Mouse (Mus musculus) midbrain, embryonic 16.5 days (tissue): ENCODE measurements around the gene Gm17026. TPM values are rescaled to one million over a fixed set of nuclear protein-coding genes. Genes with fewer than 3 reads are reported as not detected.
"Not testable (repeated sequence)": the region's sequence is repeated elsewhere in the genome, so short reads cannot be mapped to it uniquely, and the experiment has no call there.

ENCODE experiments used
- ATAC-seq: fragments of 200-750 bp; cut with Nextera tagmentation; 2 replicates; pipeline ENCODE4 v1.8.0; 2017; ENCODE audit warnings: moderate TSS enrichment
- H3K27ac ChIP-seq: fragments of 300-500 bp; sonication (generic); 2 replicates; pipeline ENCODE4 v1.5.1; 2014; ENCODE audit warnings: mild to moderate bottlenecking, low read length, mixed read lengths
- H3K27me3 ChIP-seq: fragments of 300-500 bp; sonication (generic); 2 replicates; pipeline ENCODE4 v1.6.1; 2014; ENCODE audit warnings: low read depth, low read length, mixed read lengths; ENCODE audit not compliant: control insufficient read depth, insufficient read depth
- H3K36me3 ChIP-seq: fragments of 300-500 bp; sonication (generic); 2 replicates; pipeline ENCODE4 v1.6.1; 2014; ENCODE audit warnings: mild to moderate bottlenecking, low read length, moderate library complexity, mixed read lengths; ENCODE audit not compliant: control insufficient read depth, insufficient read depth
- H3K4me1 ChIP-seq: fragments of 300-500 bp; sonication (generic); 2 replicates; pipeline ENCODE4 v1.6.1; 2014; ENCODE audit warnings: mild to moderate bottlenecking, low read length, mixed read lengths; ENCODE audit not compliant: control insufficient read depth, insufficient read depth
- H3K4me2 ChIP-seq: fragments of 300-500 bp; sonication (generic); 2 replicates; pipeline ENCODE4 v1.6.1; 2014; ENCODE audit warnings: mild to moderate bottlenecking, low read length, mixed read lengths
- H3K4me3 ChIP-seq: fragments of 300-500 bp; sonication (generic); 2 replicates; pipeline ENCODE4 v1.5.1; 2014; ENCODE audit warnings: low read depth, mild to moderate bottlenecking, low read length, moderate library complexity, mixed read lengths
- H3K9ac ChIP-seq: fragments of 300-500 bp; sonication (generic); 2 replicates; pipeline ENCODE4 v1.6.1; 2014; ENCODE audit warnings: low read depth, low read length, mixed read lengths
- H3K9me3 ChIP-seq: fragments of 300-500 bp; sonication (generic); replicated peaks from 2 replicates; pipeline ENCODE4 v1.6.1; 2014; ENCODE audit warnings: mild to moderate bottlenecking, low read length, mixed read lengths; ENCODE audit not compliant: control insufficient read depth, poor library complexity, severe bottlenecking
- WGBS: fragments of 180-500 bp; shearing (Covaris S2); extraction: QIAGEN DNeasy Blood & Tissue Kit; methylation state at CpG from one replicate; pipeline ENCODE4 v1.1.7; 2014; 5-methylcytosine and 5-hydroxymethylcytosine counted together
- microRNA-seq: library from miRNA; unstranded; fragments of <30 nt; microRNA quantifications from one replicate; pipeline ENCODE4, GENCODE M21; 2017
- polyA plus RNA-seq: library from polyadenylated mRNA; unstranded; fragments of >200 nt; fragmentation: Nextera tagmentation; extraction: Ambion mirVana; gene quantifications from 2 replicates; pipeline ENCODE4 v1.2.1, GENCODE M21; 2015

Gm17026 gene
- not detected in 2 replicates for polyA plus RNA-seq

DNA sequence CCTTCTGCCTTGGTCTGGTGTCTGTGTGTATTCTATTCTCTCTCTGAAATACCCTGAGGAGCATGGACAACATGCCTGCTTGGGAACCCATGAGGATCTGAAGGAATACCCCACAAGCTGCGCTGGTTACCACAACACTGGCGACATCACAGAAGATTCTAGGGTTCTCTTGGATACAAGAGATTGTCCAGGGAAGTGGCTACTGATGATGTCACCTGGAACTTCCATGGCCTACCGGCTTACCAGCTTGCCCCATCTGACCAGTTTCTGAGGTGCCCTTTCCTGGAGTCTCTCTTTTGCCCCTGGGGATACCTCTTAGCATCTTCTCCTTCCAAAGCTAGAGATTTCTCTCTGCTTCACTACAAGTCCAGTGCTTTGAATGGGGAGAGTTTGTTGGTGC lies at the start of gene Gm17026:
Gm17026 (minus strand) TSS at position 101 of the 400 bp plus-strand sequence.
- H3K4me2 ChIP-seq, ATAC-seq: not testable (repeated sequence)
- no CpG with 5 or more reads among the region's 3 CpGs for WGBS

DNA sequence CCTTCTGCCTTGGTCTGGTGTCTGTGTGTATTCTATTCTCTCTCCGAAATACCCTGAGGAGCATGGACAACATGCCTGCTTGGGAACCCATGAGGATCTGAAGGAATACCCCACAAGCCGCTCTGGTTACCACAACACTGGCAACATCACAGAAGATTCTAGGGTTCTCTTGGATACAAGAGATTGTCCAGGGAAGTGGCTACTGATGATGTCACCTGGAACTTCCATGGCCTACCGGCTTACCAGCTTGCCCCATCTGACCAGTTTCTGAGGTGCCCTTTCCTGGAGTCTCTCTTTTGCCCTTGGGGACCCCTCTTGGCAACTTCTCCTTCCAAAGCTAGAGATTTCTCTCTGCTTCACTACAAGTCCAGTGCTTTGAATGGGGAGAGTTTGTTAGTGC lies 37.4 kb upstream of the Gm17026 start, which contains the start of gene Gm9611:
Gm9611 (minus strand) TSS at position 101 of the 400 bp plus-strand sequence.
- H3K4me1 ChIP-seq, ATAC-seq, H3K27me3 ChIP-seq, H3K36me3 ChIP-seq, H3K4me3 ChIP-seq, H3K9ac ChIP-seq, H3K9me3 ChIP-seq, H3K4me2 ChIP-seq, H3K27ac ChIP-seq: not testable (repeated sequence)
- no CpG with 5 or more reads among the region's 3 CpGs for WGBS

More for the DNA sequence above, at the start of gene Gm17026:
- H3K27me3 ChIP-seq, H3K4me3 ChIP-seq, H3K27ac ChIP-seq, H3K4me1 ChIP-seq, H3K36me3 ChIP-seq, H3K9ac ChIP-seq, H3K9me3 ChIP-seq: not testable (repeated sequence)

GRCm38 (mm10) chr14:42216766-42217537 lies 42.9 kb downstream of the Gm17026 start:
- not testable (repeated sequence) for H3K36me3 ChIP-seq, ATAC-seq, H3K4me1 ChIP-seq, H3K27ac ChIP-seq, H3K4me2 ChIP-seq, H3K27me3 ChIP-seq, H3K9me3 ChIP-seq, H3K4me3 ChIP-seq, H3K9ac ChIP-seq
- WGBS: 66% methylated on average over 8 of the region's 10 CpGs

Small RNA genes within 50 kb of the gene (microRNA-seq; reads per million reads assigned to microRNA genes)
- gene Gm25208: not detected
- gene Gm25892: not detected

Other genes starting within 250 kb of the Gm17026 start
- gene Gm7951, start 142.7 kb downstream of the Gm17026 start, polyA plus RNA-seq: not detected in 2 replicates
- gene Gm17027, start 97.4 kb downstream of the Gm17026 start, polyA plus RNA-seq: not detected in 2 replicates
- gene Gm3573, start 69.3 kb downstream of the Gm17026 start, polyA plus RNA-seq: not detected in 2 replicates
- not detected in 2 replicates for gene Gm9611, start 37.3 kb upstream of the Gm17026 start, polyA plus RNA-seq
- not detected in 2 replicates for gene Gm7995, start 50.2 kb upstream of the Gm17026 start, polyA plus RNA-seq
- not detected in 2 replicates for gene Gm8005, start 179.6 kb upstream of the Gm17026 start, polyA plus RNA-seq
- gene Gm8011, start 203.8 kb upstream of the Gm17026 start, polyA plus RNA-seq: not detected in 2 replicates
- gene Gm8020, start 242.3 kb upstream of the Gm17026 start, polyA plus RNA-seq: not detected in 2 replicates